Mouse (Mus musculus) megakaryocyte-erythroid progenitor cell, adult 5 weeks (primary cell): Measurements from ENCODE around the gene Gm2663. TPM values are rescaled to one million over a fixed set of nuclear protein-coding genes. Genes with fewer than 3 reads are reported as not detected.

Experiments used
- polyA plus RNA-seq: library from polyadenylated mRNA; stranded (reverse); fragments of >175 nt; gene quantifications from 2 replicates; pipeline ENCODE4 v1.2.3, GENCODE M21; 2012

Gene Gm2663
- polyA plus RNA-seq: not detected in 2 replicates

DNA sequence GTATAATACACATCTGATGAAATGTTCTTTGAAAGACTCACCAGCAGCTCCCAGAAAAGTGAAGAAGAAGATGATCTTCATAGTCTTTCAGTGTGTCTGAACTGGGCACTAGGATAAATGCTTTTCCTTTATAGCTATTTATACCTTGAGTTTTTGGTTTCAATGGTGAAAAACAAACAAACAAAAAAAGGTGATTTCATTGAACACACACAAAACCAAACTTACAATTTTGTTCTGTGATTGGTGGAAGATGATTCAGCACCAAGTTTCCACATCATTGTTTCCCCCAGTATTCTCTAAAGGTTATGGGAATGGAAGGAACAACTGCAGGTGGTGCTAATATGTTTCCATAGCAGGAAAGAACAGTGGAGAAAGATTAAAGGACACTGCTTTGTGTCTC lies at the start of gene Gm2663:
TSS of gene Gm2663 (minus strand) at position 101 of the 400 bp plus-strand sequence.

GRCm38 (mm10) chr6:41035409-41035808 lies 36.1 kb upstream of the Gm2663 start, which contains the start of gene 2210010C04Rik:
Gene 2210010C04Rik (minus strand): TSS chr6:41035509.

GRCm38 (mm10) chr6:40964454-40964853 lies 34.8 kb downstream of the Gm2663 start, which contains the start of gene 1810009J06Rik:
Gene 1810009J06Rik (plus strand): TSS chr6:40964754.

GRCm38 (mm10) chr6:40951770-40952169 lies 47.5 kb downstream of the Gm2663 start, which contains the start of gene Gm4744:
Gene Gm4744 (minus strand): TSS chr6:40951870.

Other genes with a start within 250 kb of the Gm2663 start
- not detected in 2 replicates for gene Moxd2, start 112.0 kb downstream of the Gm2663 start, polyA plus RNA-seq
- gene Prss58, start 99.1 kb downstream of the Gm2663 start, polyA plus RNA-seq: not detected in 2 replicates
- not detected in 2 replicates for gene 1700074P13Rik, start 58.9 kb downstream of the Gm2663 start, polyA plus RNA-seq
- not detected in 2 replicates for gene Gm4744, start 47.6 kb downstream of the Gm2663 start, polyA plus RNA-seq
- not detected in 2 replicates for gene 1810009J06Rik, start 34.7 kb downstream of the Gm2663 start, polyA plus RNA-seq
- gene 2210010C04Rik, start 36.0 kb upstream of the Gm2663 start, polyA plus RNA-seq: 0.03 TPM in 1 of 2 replicates, not detected in the other